Comparison of ENCODE assay signal across 27 mouse cellular contexts in genomic region chrX:151653744-151654143, GRCm38 (mm10).
"Had no signal": no experiment of that assay in that cellular context is flagged by ENCODE, and none has a peak within 500 bp of the region (broad histone marks: within the 10 kb centered on the region; RNA-seq: fewer than 3 reads in every experiment).

No protein-coding gene starts in this region.

- H3K36me3 ChIP-seq: heart, embryonic 13.5 days; heart, embryonic 15.5 days; hindbrain, embryonic 13.5 days; hindbrain, embryonic 15.5 days; kidney, embryonic 15.5 days; limb, embryonic 13.5 days; limb, embryonic 15.5 days; liver, embryonic 12.5 days had no signal

- ATAC-seq: hindbrain, postnatal 0 days; intestine, embryonic 16.5 days; liver, embryonic 12.5 days had no signal

- H3K9ac ChIP-seq: heart, embryonic 13.5 days; heart, embryonic 15.5 days; hindbrain, embryonic 13.5 days; hindbrain, embryonic 15.5 days; kidney, embryonic 15.5 days; limb, embryonic 13.5 days; limb, embryonic 15.5 days; liver, embryonic 12.5 days; liver, embryonic 14.5 days had no signal

- H3K27me3 ChIP-seq: heart, embryonic 13.5 days; heart, embryonic 15.5 days; hindbrain, embryonic 15.5 days; liver, embryonic 12.5 days had no signal

- H3K4me1 ChIP-seq: heart, embryonic 13.5 days; heart, embryonic 15.5 days; hindbrain, embryonic 13.5 days; hindbrain, embryonic 15.5 days; kidney, embryonic 15.5 days; limb, embryonic 13.5 days; limb, embryonic 15.5 days; liver, embryonic 12.5 days had no signal

- H3K4me2 ChIP-seq: heart, embryonic 11.5 days; heart, embryonic 13.5 days; heart, embryonic 15.5 days; hindbrain, embryonic 13.5 days; hindbrain, embryonic 15.5 days; kidney, embryonic 15.5 days; limb, embryonic 13.5 days; limb, embryonic 15.5 days; liver, embryonic 12.5 days had no signal

- DNase-seq: gastrocnemius, postnatal 14 days; gastrocnemius, postnatal 36 days; heart, adult 11 months; heart, adult 2 months; heart, postnatal 14 days; heart, postnatal 36 days; kidney, adult 11 months; kidney, adult 2 months; kidney, adult 9 months; kidney, postnatal 14 days; kidney, postnatal 36 days; layer of hippocampus, adult 9-11 months; layer of hippocampus, postnatal 36 days; left cerebral cortex, postnatal 4 days had no signal

- H3K27ac ChIP-seq: heart, adult 2 months; heart, embryonic 13.5 days; heart, embryonic 15.5 days; hindbrain, embryonic 13.5 days; hindbrain, embryonic 15.5 days; hindbrain, postnatal 0 days; kidney, embryonic 15.5 days; kidney, postnatal 0 days; limb, embryonic 13.5 days; limb, embryonic 15.5 days; liver, embryonic 12.5 days; liver, embryonic 14.5 days had no signal

- H3K9me3 ChIP-seq: heart, embryonic 13.5 days; heart, embryonic 15.5 days; hindbrain, embryonic 13.5 days; hindbrain, embryonic 15.5 days; kidney, embryonic 15.5 days; limb, embryonic 13.5 days; limb, embryonic 15.5 days; liver, embryonic 12.5 days had no signal

- H3K4me3 ChIP-seq: heart, adult 2 months; heart, embryonic 13.5 days; heart, embryonic 15.5 days; hindbrain, embryonic 13.5 days; hindbrain, embryonic 15.5 days; kidney, embryonic 15.5 days; limb, embryonic 13.5 days; limb, embryonic 15.5 days; liver, embryonic 12.5 days had no signal
